Mouse (Mus musculus) brain, embryonic 14.5 days (tissue): Measurements from ENCODE around the gene Wfs1. TPM values are rescaled to one million over a fixed set of nuclear protein-coding genes. Genes with fewer than 3 reads are reported as not detected.

Experiments
- DNase-seq: peaks from one replicate; pipeline ENCODE4 v3.0.0-alpha.2; 2011; ENCODE audit warnings: low read depth
- CTCF ChIP-seq: fragments of 200-500 bp; IDR thresholded peaks from 2 replicates; pipeline ENCODE4 v1.5.1; 2012; ENCODE audit warnings: inconsistent platforms, mild to moderate bottlenecking, moderate library complexity, borderline replicate concordance; ENCODE audit not compliant: insufficient read depth, insufficient read length; ENCODE audit errors: extremely low read depth
- POLR2A ChIP-seq: fragments of 200-500 bp; IDR thresholded peaks from 2 replicates; pipeline ENCODE4 v1.6.1; 2012; ENCODE audit warnings: mild to moderate bottlenecking, inconsistent platforms, borderline replicate concordance; ENCODE audit not compliant: poor library complexity, insufficient read depth, insufficient read length, severe bottlenecking; ENCODE audit errors: extremely low read depth
- polyA plus RNA-seq: library from polyadenylated mRNA; depleted of rRNA; stranded (reverse); fragments of >200 nt; gene quantifications from 2 replicates; pipeline ENCODE4 v1.2.3, GENCODE M21; 2012; rRNA removed

Wfs1 gene
- polyA plus RNA-seq, 1 experiment: 7.8 TPM

GRCm38 (mm10) chr5:36916581-36916980 is 72.4 kb downstream of the Wfs1 start:
- no peak for TF ChIP-seq POLR2A
- TF ChIP-seq CTCF: no peak
- no peak for DNase-seq

Other genes starting within 250 kb of the Wfs1 start
- 22.9 and 34.5 TPM in 2 replicates for gene Bloc1s4, start 240.6 kb downstream of the Wfs1 start, polyA plus RNA-seq
- gene Mrfap1, start 192.4 kb downstream of the Wfs1 start, polyA plus RNA-seq: 169 and 202 TPM in 2 replicates
- 13.8 and 18.1 TPM in 2 replicates for gene Man2b2, start 158.6 kb downstream of the Wfs1 start, polyA plus RNA-seq
- 49.0 and 66.7 TPM in 2 replicates for gene Ppp2r2c, start 120.7 kb downstream of the Wfs1 start, polyA plus RNA-seq
- 7.7 and 10.7 TPM in 2 replicates for gene Gm1043, start 96.2 kb upstream of the Wfs1 start, polyA plus RNA-seq